Mouse (Mus musculus) midbrain, embryonic 16.5 days (tissue): ENCODE measurements around the gene Extl2. TPM values are rescaled to one million over a fixed set of nuclear protein-coding genes. Genes with fewer than 3 reads are reported as not detected.

Experiments
- ATAC-seq: fragments of 200-750 bp; cut with Nextera tagmentation; 2 replicates; pipeline ENCODE4 v1.8.0; 2017; ENCODE audit warnings: moderate TSS enrichment
- H3K27ac ChIP-seq: fragments of 300-500 bp; sonication (generic); 2 replicates; pipeline ENCODE4 v1.5.1; 2014; ENCODE audit warnings: mild to moderate bottlenecking, low read length, mixed read lengths
- H3K27me3 ChIP-seq: fragments of 300-500 bp; sonication (generic); 2 replicates; pipeline ENCODE4 v1.6.1; 2014; ENCODE audit warnings: low read depth, low read length, mixed read lengths; ENCODE audit not compliant: control insufficient read depth, insufficient read depth
- H3K36me3 ChIP-seq: fragments of 300-500 bp; sonication (generic); 2 replicates; pipeline ENCODE4 v1.6.1; 2014; ENCODE audit warnings: mild to moderate bottlenecking, low read length, moderate library complexity, mixed read lengths; ENCODE audit not compliant: control insufficient read depth, insufficient read depth
- H3K4me1 ChIP-seq: fragments of 300-500 bp; sonication (generic); 2 replicates; pipeline ENCODE4 v1.6.1; 2014; ENCODE audit warnings: mild to moderate bottlenecking, low read length, mixed read lengths; ENCODE audit not compliant: control insufficient read depth, insufficient read depth
- H3K4me2 ChIP-seq: fragments of 300-500 bp; sonication (generic); 2 replicates; pipeline ENCODE4 v1.6.1; 2014; ENCODE audit warnings: mild to moderate bottlenecking, low read length, mixed read lengths
- H3K4me3 ChIP-seq: fragments of 300-500 bp; sonication (generic); 2 replicates; pipeline ENCODE4 v1.5.1; 2014; ENCODE audit warnings: low read depth, mild to moderate bottlenecking, low read length, moderate library complexity, mixed read lengths
- H3K9ac ChIP-seq: fragments of 300-500 bp; sonication (generic); 2 replicates; pipeline ENCODE4 v1.6.1; 2014; ENCODE audit warnings: low read depth, low read length, mixed read lengths
- H3K9me3 ChIP-seq: fragments of 300-500 bp; sonication (generic); replicated peaks from 2 replicates; pipeline ENCODE4 v1.6.1; 2014; ENCODE audit warnings: mild to moderate bottlenecking, low read length, mixed read lengths; ENCODE audit not compliant: control insufficient read depth, poor library complexity, severe bottlenecking
- WGBS: fragments of 180-500 bp; shearing (Covaris S2); extraction: QIAGEN DNeasy Blood & Tissue Kit; methylation state at CpG from one replicate; pipeline ENCODE4 v1.1.7; 2014; 5-methylcytosine and 5-hydroxymethylcytosine counted together
- polyA plus RNA-seq: library from polyadenylated mRNA; unstranded; fragments of >200 nt; fragmentation: Nextera tagmentation; extraction: Ambion mirVana; gene quantifications from 2 replicates; pipeline ENCODE4 v1.2.1, GENCODE M21; 2015

Gene Extl2
- polyA plus RNA-seq, result 30.0 and 30.1 TPM in 2 replicates

DNA sequence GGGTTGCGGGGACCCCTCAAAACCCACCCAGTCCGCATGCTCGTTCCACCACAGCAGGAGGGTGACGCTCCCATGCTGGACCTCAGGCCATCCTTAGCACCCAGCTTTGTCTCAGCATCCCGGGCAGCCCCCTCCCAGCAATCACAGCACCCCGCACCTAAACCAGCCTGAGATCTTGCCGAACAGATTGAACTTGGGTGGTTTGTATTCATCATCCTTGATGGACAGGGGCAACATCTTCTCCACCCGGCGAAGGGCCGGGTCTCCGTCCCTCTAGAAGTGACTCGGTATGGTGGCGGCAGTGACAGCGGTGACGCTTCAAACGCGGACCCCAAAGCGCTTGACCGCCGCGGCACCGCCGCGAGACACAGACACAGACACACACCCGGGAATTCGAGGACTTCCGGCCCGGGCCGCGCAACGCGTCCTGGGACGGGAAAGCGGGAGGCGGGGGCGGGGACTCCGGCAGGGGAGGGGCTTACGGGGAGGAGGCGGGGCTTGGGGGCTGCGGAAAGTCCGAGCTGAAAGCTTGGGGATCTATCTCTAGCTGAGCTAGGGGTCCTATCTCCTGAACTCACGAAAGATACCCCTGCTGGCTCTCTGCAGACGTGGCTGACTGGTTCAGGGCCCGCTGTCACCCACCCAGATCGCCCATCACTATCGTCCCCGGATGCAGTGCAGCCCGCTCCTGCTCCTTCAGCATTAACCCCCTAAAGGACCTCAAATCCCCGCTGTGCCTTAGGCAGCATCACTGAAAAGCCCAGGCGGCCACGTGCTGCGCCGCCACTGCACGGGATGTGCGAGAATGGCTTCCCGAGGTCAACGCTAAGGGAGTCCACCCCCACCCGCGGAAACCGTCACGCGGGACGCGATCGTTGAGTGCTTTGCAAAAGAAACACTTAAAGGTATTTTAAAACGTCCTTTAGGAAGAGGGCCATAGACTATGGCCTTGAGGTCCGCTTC lies at the start of gene Extl2, which contains the start of gene Slc30a7:
Extl2 (plus strand) TSS at position 485 of the 963 bp plus-strand sequence.
Slc30a7 (minus strand) TSS at position 429 of the 963 bp plus-strand sequence.
- Histone ChIP-seq H3K9me3 (no peaks in the 10 kb centered on the region), H3K4me2 (peak within 1 kb of the TSS; percentile 80), H3K4me1 (peaks cover 33% of the 10 kb centered on the region), H3K27ac (peak within 1 kb of the TSS; percentile 80), H3K27me3 (no peaks in the 10 kb centered on the region), H3K9ac (peak within 1 kb of the TSS; percentile 89), H3K4me3 (peak within 1 kb of the TSS; percentile 73), H3K36me3 (no peaks in the 10 kb centered on the region)
- ATAC-seq, result peak; percentile 94
- WGBS, result under 1% methylated on average over 67 of the region's 67 CpGs

DNA sequence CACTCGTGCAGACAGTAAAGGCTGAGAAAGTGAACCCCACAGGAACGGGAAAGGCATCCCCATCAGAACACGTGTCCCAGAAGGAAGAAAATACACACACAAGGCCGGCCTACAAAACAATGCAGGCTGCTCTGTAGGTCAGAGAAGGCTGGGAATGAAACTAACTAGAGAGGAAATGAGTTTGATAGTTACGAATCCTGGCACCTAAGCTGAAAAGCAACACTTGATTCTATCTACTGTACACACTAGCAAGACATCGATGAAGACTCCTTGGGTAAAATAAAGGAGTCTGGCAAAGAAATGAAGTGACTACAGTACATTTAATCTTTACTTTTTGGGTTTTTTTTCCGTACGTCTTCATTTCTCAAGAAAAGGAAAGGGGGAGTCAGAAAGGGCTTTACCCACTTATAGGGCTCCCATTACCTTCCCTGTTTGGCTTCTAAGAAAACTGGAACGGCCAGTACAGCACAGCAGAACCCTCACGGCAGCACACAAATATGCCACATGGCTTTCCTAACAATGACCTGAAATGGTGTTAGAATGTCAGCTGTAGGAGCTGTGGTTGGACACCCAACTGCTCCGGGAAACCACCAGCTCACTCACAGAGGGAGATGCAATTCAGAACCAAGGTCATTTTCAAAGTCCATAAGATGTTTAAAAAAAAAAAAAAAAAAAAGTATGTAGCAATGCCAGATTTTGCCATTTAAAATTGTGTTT lies 45.8 kb upstream of the Extl2 start:
- peaks cover 11% of the 10 kb centered on the region; the same call in 1 of the 2 replicates for H3K36me3 ChIP-seq
- H3K4me3 ChIP-seq, result no peak overlapping the region
- H3K9ac ChIP-seq, result no peak overlapping the region
- H3K4me1 ChIP-seq, result no peaks in the 10 kb centered on the region
- WGBS, result 86% methylated on average over 11 of the region's 11 CpGs
- no peaks in the 10 kb centered on the region for H3K9me3 ChIP-seq
- no peak for ATAC-seq
- H3K27me3 ChIP-seq, result no peaks in the 10 kb centered on the region
- no peak overlapping the region for H3K27ac ChIP-seq
- no peak overlapping the region for H3K4me2 ChIP-seq

DNA sequence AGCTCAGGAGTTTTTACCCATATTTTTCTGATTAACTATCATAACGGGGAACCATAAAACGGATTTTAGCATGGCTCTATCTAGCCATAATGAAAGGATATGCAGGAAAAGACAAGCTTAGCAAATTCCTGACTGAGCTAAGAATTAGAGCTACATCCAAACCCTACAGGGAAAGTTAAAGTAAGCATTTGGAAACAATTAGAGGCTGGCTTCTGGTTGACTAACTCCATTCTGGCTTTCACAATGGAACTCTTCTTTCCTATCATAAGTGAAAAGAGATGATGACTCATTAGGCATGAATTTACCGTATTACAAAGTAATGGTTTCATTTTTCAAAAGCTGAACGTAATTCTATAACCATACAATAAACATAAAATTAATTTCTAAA lies 45.2 kb upstream of the Extl2 start:
- Histone ChIP-seq H3K4me3 (no peak overlapping the region), H3K9ac (no peak overlapping the region), H3K27ac (no peak overlapping the region), H3K27me3 (no peaks in the 10 kb centered on the region), H3K4me2 (no peak overlapping the region), H3K36me3 (peaks cover 11% of the 10 kb centered on the region; the same call in 1 of the 2 replicates), H3K4me1 (no peaks in the 10 kb centered on the region), H3K9me3 (no peaks in the 10 kb centered on the region)
- ATAC-seq, result no peak
- WGBS, result 63% methylated on average over 4 of the region's 4 CpGs

DNA sequence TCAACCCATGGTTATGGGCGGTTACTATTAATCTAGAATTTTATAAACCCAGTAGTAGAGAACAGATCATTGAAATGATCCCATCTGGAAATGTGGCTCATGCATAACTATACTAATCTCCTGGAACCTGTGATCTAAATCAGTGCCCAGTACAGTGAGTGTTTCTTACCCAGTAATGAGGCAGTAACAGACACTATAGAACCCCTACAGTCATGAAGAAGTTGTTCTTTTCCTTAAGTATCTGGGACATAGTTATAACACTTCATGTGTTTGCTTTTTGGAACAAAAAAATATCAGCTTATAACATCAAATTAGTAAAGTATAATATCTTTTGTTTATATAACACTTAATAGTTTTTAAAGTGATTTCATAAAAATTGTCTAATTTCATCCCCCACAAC lies 43.7 kb upstream of the Extl2 start:
- 100% methylated on average over 1 of the region's 1 CpGs for WGBS
- Histone ChIP-seq H3K4me2 (no peak overlapping the region), H3K36me3 (peaks cover 1% of the 10 kb centered on the region; the same call in 1 of the 2 replicates), H3K27me3 (no peaks in the 10 kb centered on the region), H3K4me3 (no peak overlapping the region), H3K27ac (no peak overlapping the region), H3K9me3 (no peaks in the 10 kb centered on the region), H3K4me1 (no peaks in the 10 kb centered on the region), H3K9ac (no peak overlapping the region)
- ATAC-seq, result no peak

DNA sequence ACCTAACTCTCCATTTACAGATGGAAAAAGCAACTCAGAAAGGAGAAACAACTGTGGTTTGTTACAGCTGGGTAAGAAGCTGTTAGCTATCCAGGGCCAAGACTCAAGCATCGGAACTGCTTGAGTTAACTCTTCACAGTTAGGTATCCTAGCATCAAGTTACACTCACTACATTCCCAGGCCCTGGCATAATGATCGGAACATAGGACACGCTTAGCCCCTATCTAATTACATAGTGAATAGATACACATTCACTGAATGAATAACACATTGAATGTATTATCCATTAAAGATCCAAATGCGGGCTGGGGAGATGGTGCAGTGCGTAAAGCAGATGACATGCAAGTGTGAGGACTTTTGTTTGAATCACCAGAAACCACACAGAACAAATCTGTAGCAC lies 43.2 kb upstream of the Extl2 start:
- no peaks in the 10 kb centered on the region for H3K27me3 ChIP-seq
- WGBS, result 71% methylated on average over 5 of the region's 5 CpGs
- no peak for ATAC-seq
- no peak overlapping the region for H3K9ac ChIP-seq
- no peaks in the 10 kb centered on the region for H3K4me1 ChIP-seq
- H3K4me2 ChIP-seq, result no peak overlapping the region
- no peak overlapping the region for H3K27ac ChIP-seq
- H3K9me3 ChIP-seq, result no peaks in the 10 kb centered on the region
- H3K4me3 ChIP-seq, result no peak overlapping the region
- no peaks in the 10 kb centered on the region for H3K36me3 ChIP-seq

DNA sequence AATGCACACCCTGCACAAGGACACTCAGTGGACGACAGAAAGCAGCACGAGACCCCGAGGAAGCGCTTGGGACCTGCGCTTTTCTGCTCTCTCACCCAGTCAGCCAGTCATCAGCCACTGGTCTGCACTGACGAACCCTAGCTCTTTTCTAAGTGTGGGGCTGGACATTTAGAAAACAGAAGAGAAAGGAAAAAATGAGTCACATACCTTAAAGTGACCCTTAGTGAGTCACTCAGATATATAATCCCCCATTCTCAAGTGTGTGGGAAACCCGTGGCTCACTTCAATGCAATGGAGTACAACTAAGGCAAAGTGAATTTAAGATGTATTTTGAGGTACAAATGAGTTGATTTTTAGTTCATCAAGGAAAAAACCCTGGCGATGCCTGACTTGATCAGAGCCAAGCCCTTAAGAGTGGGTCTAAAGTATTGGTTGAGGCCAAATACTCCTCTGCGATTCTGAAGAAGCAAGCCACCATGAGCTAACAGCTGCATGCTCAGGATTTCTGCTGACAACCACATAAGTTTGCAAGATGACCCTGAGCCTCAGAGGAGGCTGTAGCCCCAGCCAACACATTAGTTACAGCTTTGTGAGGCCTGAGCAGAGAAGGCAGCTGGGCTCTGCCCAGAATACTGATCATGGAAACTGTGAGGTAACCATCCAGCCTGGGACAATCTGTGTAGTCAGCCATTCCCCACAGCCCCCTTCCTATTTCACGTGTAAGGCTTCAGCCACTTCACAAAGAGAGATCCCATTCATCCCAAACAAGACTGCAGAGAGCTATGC lies 38.3 kb upstream of the Extl2 start:
- Histone ChIP-seq H3K4me2 (no peak overlapping the region), H3K36me3 (0 out of 2 replicates have a peak, but pooled peaks cover 1% of the 10 kb centered on the region), H3K9me3 (no peaks in the 10 kb centered on the region), H3K4me3 (no peak overlapping the region), H3K9ac (no peak overlapping the region), H3K4me1 (no peaks in the 10 kb centered on the region), H3K27me3 (no peaks in the 10 kb centered on the region), H3K27ac (no peak overlapping the region)
- 85% methylated on average over 10 of the region's 10 CpGs for WGBS
- ATAC-seq, result peak; percentile 89

DNA sequence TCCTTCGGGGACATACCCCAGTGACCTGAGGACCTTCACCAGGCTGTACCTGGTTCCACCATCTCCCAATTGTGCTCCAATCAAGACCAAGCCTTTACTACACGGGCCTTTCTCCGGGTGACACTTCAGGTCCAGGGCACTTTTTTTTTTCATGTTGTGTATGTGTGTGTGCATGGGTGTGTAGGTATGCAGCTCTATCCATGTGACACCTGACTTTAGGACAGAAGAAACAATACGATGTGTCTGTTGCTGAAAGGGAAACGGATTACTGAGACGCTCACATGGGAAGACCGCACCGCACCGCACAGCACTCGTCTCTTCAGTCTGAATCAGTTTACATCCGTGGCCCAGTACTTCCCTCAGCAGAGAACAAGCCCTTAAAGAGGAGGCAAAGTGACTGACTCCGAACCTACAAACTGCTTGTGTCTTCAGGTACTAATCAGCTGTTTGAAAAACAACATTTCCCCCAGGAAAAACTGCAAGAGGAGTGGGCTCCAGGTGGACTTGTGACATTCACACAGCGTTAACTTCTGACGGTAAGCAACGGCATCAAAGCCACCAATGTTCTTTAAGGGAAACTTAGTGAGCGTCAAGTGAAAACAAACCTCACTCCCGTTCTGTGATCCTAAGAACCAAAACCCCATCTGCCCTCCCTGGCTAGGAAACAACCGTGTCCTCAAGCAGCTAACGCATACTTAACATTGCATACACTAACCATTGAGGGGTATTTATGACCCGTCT lies 36.0 kb upstream of the Extl2 start:
- Histone ChIP-seq H3K9ac (no peak overlapping the region), H3K4me2 (no peak overlapping the region), H3K9me3 (no peaks in the 10 kb centered on the region), H3K27me3 (no peaks in the 10 kb centered on the region), H3K36me3 (0 out of 2 replicates have a peak, but pooled peaks cover 2% of the 10 kb centered on the region), H3K27ac (no peak overlapping the region), H3K4me3 (no peak overlapping the region), H3K4me1 (no peaks in the 10 kb centered on the region)
- WGBS, result 92% methylated on average over 20 of the region's 20 CpGs
- ATAC-seq, result no peak
